Mouse (Mus musculus) testis, adult 2 months (tissue): ENCODE data around the gene Sept10. TPM values are rescaled to one million over a fixed set of nuclear protein-coding genes. Genes with fewer than 3 reads are reported as not detected.
"Not testable (repeated sequence)": the region's sequence is repeated elsewhere in the genome, so short reads cannot be mapped to it uniquely, and the experiment has no call there.

Source experiments
- H3K27ac ChIP-seq: fragments of 200-500 bp; 2 replicates; pipeline ENCODE4 v1.5.1; 2012; ENCODE audit warnings: low read depth, low read length; ENCODE audit not compliant: control insufficient read depth, insufficient read depth
- H3K27me3 ChIP-seq: fragments of 200-500 bp; 2 replicates; pipeline ENCODE4 v1.6.1; 2012; ENCODE audit warnings: mild to moderate bottlenecking, low read length, moderate library complexity; ENCODE audit not compliant: control insufficient read depth, insufficient read depth
- H3K36me3 ChIP-seq: fragments of 200-500 bp; 2 replicates; pipeline ENCODE4 v1.6.1; 2012; ENCODE audit warnings: mild to moderate bottlenecking, low read length; ENCODE audit not compliant: control insufficient read depth, insufficient read depth
- H3K4me1 ChIP-seq: fragments of 200-500 bp; 2 replicates; pipeline ENCODE4 v1.6.1; 2012; ENCODE audit warnings: low read length; ENCODE audit not compliant: control insufficient read depth, insufficient read depth
- H3K4me3 ChIP-seq: fragments of 200-500 bp; 2 replicates; pipeline ENCODE4 v1.5.1; 2012; ENCODE audit warnings: low read depth, mild to moderate bottlenecking, low read length, moderate library complexity, mixed read lengths; ENCODE audit not compliant: control insufficient read depth
- CTCF ChIP-seq: fragments of 200-500 bp; IDR thresholded peaks from 2 replicates; pipeline ENCODE4 v1.5.1; 2012; ENCODE audit warnings: low read depth, mild to moderate bottlenecking, inconsistent platforms, low read length, moderate library complexity; ENCODE audit not compliant: control insufficient read depth, insufficient read depth, insufficient replicate concordance
- POLR2A ChIP-seq: fragments of 200-500 bp; IDR thresholded peaks from 2 replicates; pipeline ENCODE4 v1.6.1; 2012; ENCODE audit warnings: low read depth, mild to moderate bottlenecking, inconsistent platforms, low read length, moderate library complexity; ENCODE audit not compliant: control insufficient read depth
- polyA plus RNA-seq: library from polyadenylated mRNA; depleted of rRNA; stranded (reverse); fragments of >200 nt; gene quantifications from 2 replicates; pipeline ENCODE4 v1.2.3, GENCODE M21; 2012

Gene Sept10
- polyA plus RNA-seq, 1 experiment, result 52.0 TPM

GRCm38 (mm10) chr10:59114535-59115291, 106.9 kb downstream of the Sept10 start:
- Histone ChIP-seq H3K27me3 (no peaks in the 10 kb centered on the region), H3K4me3 (no peak overlapping the region), H3K4me1 (peaks cover 2% of the 10 kb centered on the region), H3K27ac (no peak overlapping the region), H3K36me3 (no peaks in the 10 kb centered on the region)
- TF ChIP-seq CTCF (no peak), POLR2A (no peak)

- H3K36me3 ChIP-seq, result no peaks in the 10 kb centered on the region
- TF ChIP-seq CTCF, result no peak
- TF ChIP-seq POLR2A, result no peak
- no peak overlapping the region for H3K4me3 ChIP-seq
- no peak overlapping the region for H3K27ac ChIP-seq
- peaks cover 2% of the 10 kb centered on the region for H3K4me1 ChIP-seq
- no peaks in the 10 kb centered on the region for H3K27me3 ChIP-seq
Measured at GRCm38 (mm10) chr10:59113386-59113785, 108.3 kb downstream of the Sept10 start.

- Histone ChIP-seq H3K36me3 (no peaks in the 10 kb centered on the region), H3K4me1 (peaks cover 2% of the 10 kb centered on the region), H3K4me3 (no peak overlapping the region), H3K27ac (no peak overlapping the region), H3K27me3 (no peaks in the 10 kb centered on the region)
- TF ChIP-seq POLR2A (no peak), CTCF (no peak)
Measured at GRCm38 (mm10) chr10:59112755-59113154, 108.9 kb downstream of the Sept10 start.

- H3K27ac ChIP-seq, result no peak overlapping the region
- no peaks in the 10 kb centered on the region for H3K36me3 ChIP-seq
- H3K4me1 ChIP-seq, result peaks cover 4% of the 10 kb centered on the region
- H3K27me3 ChIP-seq, result no peaks in the 10 kb centered on the region
- TF ChIP-seq CTCF (no peak), POLR2A (no peak)
- no peak overlapping the region for H3K4me3 ChIP-seq
Measured at GRCm38 (mm10) chr10:59110386-59110785, 111.3 kb downstream of the Sept10 start.

GRCm38 (mm10) chr10:59109015-59109414, 112.6 kb downstream of the Sept10 start:
- no peak overlapping the region for H3K4me3 ChIP-seq
- no peaks in the 10 kb centered on the region for H3K27me3 ChIP-seq
- peaks cover 2% of the 10 kb centered on the region; the same call in 1 of the 2 replicates for H3K4me1 ChIP-seq
- H3K36me3 ChIP-seq, result no peaks in the 10 kb centered on the region
- TF ChIP-seq CTCF (peak; percentile 63; the same call in 1 of the 2 replicates), POLR2A (no peak)
- no peak overlapping the region for H3K27ac ChIP-seq

GRCm38 (mm10) chr10:59106644-59107043, 115.0 kb downstream of the Sept10 start:
- no peak overlapping the region for H3K27ac ChIP-seq
- peaks cover 2% of the 10 kb centered on the region; the same call in 1 of the 2 replicates for H3K4me1 ChIP-seq
- no peak overlapping the region for H3K4me3 ChIP-seq
- H3K27me3 ChIP-seq, result no peaks in the 10 kb centered on the region
- TF ChIP-seq CTCF (no peak), POLR2A (no peak)
- H3K36me3 ChIP-seq, result no peaks in the 10 kb centered on the region

GRCm38 (mm10) chr10:59105885-59106284, 115.8 kb downstream of the Sept10 start:
- Histone ChIP-seq H3K4me3 (no peak overlapping the region), H3K36me3 (no peaks in the 10 kb centered on the region), H3K27ac (no peak overlapping the region), H3K4me1 (peaks cover 2% of the 10 kb centered on the region; the same call in 1 of the 2 replicates), H3K27me3 (no peaks in the 10 kb centered on the region)
- no peak for TF ChIP-seq CTCF
- TF ChIP-seq POLR2A, result no peak

- H3K4me1 ChIP-seq, result peaks cover 2% of the 10 kb centered on the region; the same call in 1 of the 2 replicates
- no peak overlapping the region for H3K4me3 ChIP-seq
- no peak overlapping the region for H3K27ac ChIP-seq
- TF ChIP-seq CTCF (no peak), POLR2A (no peak)
- H3K36me3 ChIP-seq, result no peaks in the 10 kb centered on the region
- no peaks in the 10 kb centered on the region for H3K27me3 ChIP-seq
Measured at GRCm38 (mm10) chr10:59104683-59105082, 117.0 kb downstream of the Sept10 start.

GRCm38 (mm10) chr10:59103076-59103475, 118.6 kb downstream of the Sept10 start:
- not testable (repeated sequence) for H3K27ac ChIP-seq, H3K4me1 ChIP-seq, H3K4me3 ChIP-seq, H3K36me3 ChIP-seq, H3K27me3 ChIP-seq
